Mouse (Mus musculus) B cell, adult 62 days (primary cell): ENCODE measurements around the gene Mosmo. TPM values are rescaled to one million over a fixed set of nuclear protein-coding genes. Genes with fewer than 3 reads are reported as not detected.

ENCODE experiments used
- total RNA-seq: library from RNA; stranded (reverse); gene quantifications from 4 replicates; pipeline ENCODE4 v1.2.4, GENCODE M21; 2023

The Mosmo gene
- total RNA-seq: 12.1 to 18.7 TPM (median 15.5 TPM) in 4 replicates

GRCm38 (mm10) chr7:120677001-120677643, at the start of gene Mosmo:
Gene Mosmo, plus strand, starts transcription at chr7:120677618.

DNA sequence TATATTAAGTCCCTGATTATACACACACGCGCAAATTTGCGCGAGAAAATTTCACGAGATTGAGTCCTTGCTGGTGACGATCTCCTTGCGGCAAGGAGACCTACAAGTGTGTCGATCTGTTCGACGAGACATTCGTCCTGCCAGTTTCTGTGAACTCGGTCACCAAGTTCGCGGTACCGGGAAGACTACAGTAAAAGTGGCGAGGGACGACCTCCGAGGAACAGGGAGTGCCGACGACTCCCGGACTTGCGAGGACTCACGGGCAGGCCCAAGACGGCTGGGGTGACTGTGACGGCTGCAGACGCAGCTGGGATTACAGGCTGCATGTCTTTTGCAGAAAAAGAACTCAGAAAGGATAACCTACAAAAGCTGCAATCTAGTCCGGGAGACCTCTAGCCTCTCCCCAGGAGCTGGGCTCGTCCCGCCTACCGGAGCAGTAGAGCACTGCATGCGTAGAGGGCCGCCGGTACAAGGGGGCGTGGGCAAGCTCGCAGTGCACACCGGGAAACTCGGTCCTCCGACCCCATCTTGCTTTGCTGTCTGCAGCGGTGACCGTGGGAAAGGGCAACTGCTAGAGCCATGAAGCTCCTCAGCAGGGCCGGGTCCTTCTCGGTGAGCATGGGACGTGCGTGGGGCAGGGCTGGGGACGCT, 42.6 kb upstream of the Mosmo start, which contains the start of gene Uqcrc2:
Gene Uqcrc2 (plus strand): TSS at position 466 of the 651 bp plus-strand sequence.

DNA sequence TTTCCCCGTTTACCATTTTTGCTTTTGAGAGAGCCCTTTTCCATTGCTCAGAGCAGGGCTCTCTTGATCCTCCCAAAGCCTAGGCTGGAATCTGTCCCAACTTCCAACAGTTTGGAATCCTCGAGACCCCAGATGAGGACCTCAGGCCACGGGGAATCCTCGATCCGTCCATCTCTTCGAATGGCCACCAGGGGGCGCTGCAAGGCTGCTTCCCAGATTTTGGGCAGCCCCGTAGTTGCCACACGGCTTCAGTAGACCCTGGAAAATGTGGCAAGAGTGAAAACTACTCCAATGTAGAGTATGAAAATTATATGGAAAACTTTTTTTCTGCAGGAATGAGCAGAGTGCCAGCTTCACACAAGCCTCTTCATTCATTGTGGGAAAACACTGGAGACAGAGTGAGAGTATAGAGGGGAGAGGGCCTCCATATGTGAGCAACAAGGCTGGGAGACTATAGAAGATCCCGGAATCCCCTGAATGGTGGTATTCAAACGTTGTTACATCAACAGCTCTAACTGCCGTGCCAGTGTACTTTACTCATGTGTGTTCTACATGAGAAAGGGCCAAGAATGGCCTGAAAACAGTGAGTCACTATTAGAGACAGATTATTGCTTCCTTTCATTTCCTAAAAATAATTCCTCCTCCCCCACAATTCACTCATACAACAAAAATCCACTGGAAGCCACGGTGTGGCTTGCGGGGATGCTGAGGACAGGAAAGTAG, 7.1 kb upstream of the Mosmo start, which contains the start of gene Pdzd9:
Gene Pdzd9 (minus strand): TSS at position 191 of the 723 bp plus-strand sequence.

DNA sequence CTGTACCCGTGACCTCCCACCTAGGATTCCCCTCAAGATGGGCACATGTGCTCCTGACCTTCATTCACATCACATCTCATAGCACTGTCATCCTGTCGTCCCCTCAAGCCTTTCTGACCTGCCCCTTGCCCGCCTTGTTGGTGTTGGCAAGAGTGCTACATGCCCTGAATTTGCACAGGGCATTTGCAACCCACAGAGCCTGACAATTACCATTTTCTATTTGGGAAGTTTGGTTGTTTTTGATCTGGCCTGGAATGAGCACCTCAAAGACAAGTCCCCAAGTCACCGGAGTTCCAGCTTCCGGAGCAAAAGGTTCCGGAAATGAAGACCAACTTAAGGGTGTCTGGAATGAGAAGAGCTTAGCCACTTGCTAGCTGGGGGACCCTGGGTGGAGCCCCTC, 61.6 kb downstream of the Mosmo start, which contains the start of gene Vwa3a:
Gene Vwa3a (plus strand): TSS at position 301 of the 400 bp plus-strand sequence.

Other genes starting within 250 kb of the Mosmo start
- gene Uqcrc2, start 42.4 kb upstream of the Mosmo start, total RNA-seq: 75.6 to 88.4 TPM (median 78.4 TPM) in 4 replicates
- gene Pdzd9, start 7.3 kb upstream of the Mosmo start, total RNA-seq: not detected in 4 replicates
- gene Vwa3a, start 61.7 kb downstream of the Mosmo start, total RNA-seq: not detected in 4 replicates
- not detected in 4 replicates for gene Gm5737, start 134.7 kb downstream of the Mosmo start, total RNA-seq
- 26.5 to 37.5 TPM (median 31.7 TPM) in 4 replicates for gene Eef2k, start 165.2 kb downstream of the Mosmo start, total RNA-seq
- 29.8 to 38.1 TPM (median 31.0 TPM) in 4 replicates for gene Polr3e, start 240.1 kb downstream of the Mosmo start, total RNA-seq